Mouse (Mus musculus) intestine, embryonic 15.5 days (tissue): ENCODE measurements around the gene Nav1. TPM values are rescaled to one million over a fixed set of nuclear protein-coding genes. Genes with fewer than 3 reads are reported as not detected.

Source experiments
- ATAC-seq: fragments of 200-750 bp; cut with Nextera tagmentation; 2 replicates; pipeline ENCODE4 v1.8.0; 2017; ENCODE audit warnings: moderate TSS enrichment, moderate library complexity
- H3K27ac ChIP-seq: fragments of 300-500 bp; sonication (generic); 2 replicates; pipeline ENCODE4 v1.5.1; 2015; ENCODE audit warnings: mild to moderate bottlenecking, inconsistent platforms
- H3K27me3 ChIP-seq: fragments of 300-500 bp; sonication (generic); replicated peaks from 2 replicates; pipeline ENCODE4 v1.6.1; 2015; ENCODE audit warnings: inconsistent platforms
- H3K36me3 ChIP-seq: fragments of 300-500 bp; sonication (generic); 2 replicates; pipeline ENCODE4 v1.6.1; 2015; ENCODE audit warnings: inconsistent platforms
- H3K4me1 ChIP-seq: fragments of 300-500 bp; sonication (generic); replicated peaks from 2 replicates; pipeline ENCODE4 v1.6.1; 2015; ENCODE audit warnings: inconsistent platforms
- H3K4me2 ChIP-seq: fragments of 300-500 bp; sonication (generic); replicated peaks from 2 replicates; pipeline ENCODE4 v1.6.1; 2015; ENCODE audit warnings: mild to moderate bottlenecking, inconsistent platforms
- H3K4me3 ChIP-seq: fragments of 300-500 bp; sonication (generic); replicated peaks from 2 replicates; pipeline ENCODE4 v1.5.1; 2015; ENCODE audit warnings: inconsistent platforms
- H3K9ac ChIP-seq: fragments of 300-500 bp; sonication (generic); 2 replicates; pipeline ENCODE4 v1.6.1; 2015; ENCODE audit warnings: inconsistent platforms
- H3K9me3 ChIP-seq: fragments of 300-500 bp; sonication (generic); 2 replicates; pipeline ENCODE4 v1.6.1; 2016; ENCODE audit warnings: inconsistent platforms
- WGBS: fragments of 180-500 bp; shearing (Covaris S2); methylation state at CpG from one replicate; pipeline ENCODE4 v1.1.7; 2015; 5-methylcytosine and 5-hydroxymethylcytosine counted together
- polyA plus RNA-seq: library from polyadenylated mRNA; unstranded; fragments of >200 nt; fragmentation: Nextera tagmentation; extraction: Ambion mirVana; gene quantifications from 2 replicates; pipeline ENCODE4 v1.2.1, GENCODE M21; 2015

Gene Nav1
- polyA plus RNA-seq, 1 experiment from 2014 or later = 11.5 TPM

- H3K9ac ChIP-seq = no peak overlapping the region
- H3K27me3 ChIP-seq = no peaks in the 10 kb centered on the region
- no peaks in the 10 kb centered on the region for H3K4me1 ChIP-seq
- H3K27ac ChIP-seq = no peak overlapping the region
- 77% methylated on average over 3 of the region's 3 CpGs for WGBS
- no peaks in the 10 kb centered on the region for H3K9me3 ChIP-seq
- no peak overlapping the region for H3K4me3 ChIP-seq
- no peak for ATAC-seq
- H3K4me2 ChIP-seq = no peak overlapping the region
- H3K36me3 ChIP-seq = no peaks in the 10 kb centered on the region
Measured at GRCm38 (mm10) chr1:135480815-135481214, 126.3 kb downstream of the Nav1 start.

DNA sequence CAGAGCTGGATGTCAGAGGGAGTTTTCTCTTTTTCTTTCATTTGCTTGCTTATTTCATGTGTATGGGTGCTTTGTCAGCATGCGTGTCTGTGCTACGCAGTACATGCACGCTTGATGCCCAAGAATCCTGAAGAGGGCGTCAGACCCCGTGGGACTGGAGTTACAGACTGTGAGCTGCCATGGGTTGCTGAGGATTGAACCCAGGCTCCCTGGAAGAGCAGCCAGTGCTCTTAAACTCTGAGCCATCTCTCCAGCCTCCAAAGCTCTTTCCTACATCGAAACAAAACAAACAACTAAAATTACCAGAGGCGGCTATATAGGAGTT lies 131.6 kb downstream of the Nav1 start:
- Histone ChIP-seq H3K27me3 (no peaks in the 10 kb centered on the region), H3K4me1 (no peaks in the 10 kb centered on the region), H3K9ac (no peak overlapping the region), H3K4me2 (no peak overlapping the region), H3K36me3 (0 out of 2 replicates have a peak, but pooled peaks cover 2% of the 10 kb centered on the region), H3K4me3 (no peak overlapping the region), H3K27ac (no peak overlapping the region), H3K9me3 (no peaks in the 10 kb centered on the region)
- 85% methylated on average over 7 of the region's 7 CpGs for WGBS
- no peak for ATAC-seq

DNA sequence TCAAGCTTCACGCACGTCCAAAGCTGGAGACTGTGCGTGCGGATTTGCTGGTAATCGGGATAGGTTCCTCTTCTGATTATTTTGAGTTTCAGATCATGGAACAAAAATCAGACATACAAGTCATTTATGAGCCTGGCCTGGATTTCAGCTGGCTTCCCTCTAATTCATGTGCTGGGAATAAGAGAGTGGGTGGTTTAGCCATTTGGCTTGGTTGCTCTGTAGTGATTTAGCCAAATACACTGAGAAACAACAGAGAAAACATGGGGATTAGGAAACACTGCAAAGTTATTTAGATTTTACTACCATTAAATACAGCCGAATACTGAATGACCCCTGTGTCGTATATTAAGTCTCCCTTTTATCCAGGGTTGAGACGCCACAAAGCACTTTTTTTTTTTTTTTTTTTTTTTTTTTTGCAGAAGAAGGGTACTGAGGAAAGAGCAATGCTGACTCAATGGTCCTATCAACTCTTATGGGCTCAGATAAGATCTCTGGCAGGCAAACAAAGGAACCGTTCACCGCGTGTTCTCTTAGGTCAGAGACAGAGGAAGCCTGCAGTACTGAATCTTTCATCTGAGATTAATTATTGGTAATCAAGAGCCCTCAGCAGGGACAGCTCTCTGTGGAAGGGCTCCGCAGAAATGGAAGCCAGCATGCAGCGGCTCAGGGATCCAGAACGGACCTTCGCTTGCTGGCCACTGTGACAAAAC lies 132.1 kb downstream of the Nav1 start:
- no peak for ATAC-seq
- 0 out of 2 replicates have a peak, but pooled peaks cover 2% of the 10 kb centered on the region for H3K36me3 ChIP-seq
- no peaks in the 10 kb centered on the region for H3K4me1 ChIP-seq
- no peaks in the 10 kb centered on the region for H3K9me3 ChIP-seq
- no peak overlapping the region for H3K9ac ChIP-seq
- WGBS = 67% methylated on average over 15 of the region's 15 CpGs
- H3K27ac ChIP-seq = no peak overlapping the region
- H3K4me2 ChIP-seq = no peak overlapping the region
- H3K4me3 ChIP-seq = no peak overlapping the region
- no peaks in the 10 kb centered on the region for H3K27me3 ChIP-seq

GRCm38 (mm10) chr1:135472536-135472935 lies 134.6 kb downstream of the Nav1 start:
- no peak for ATAC-seq
- Histone ChIP-seq H3K9ac (no peak overlapping the region), H3K4me3 (no peak overlapping the region), H3K36me3 (peaks cover 14% of the 10 kb centered on the region), H3K4me1 (no peaks in the 10 kb centered on the region), H3K27ac (no peak overlapping the region), H3K9me3 (no peaks in the 10 kb centered on the region), H3K4me2 (no peak overlapping the region), H3K27me3 (no peaks in the 10 kb centered on the region)
- WGBS = 49% methylated on average over 5 of the region's 5 CpGs

- Histone ChIP-seq H3K27me3 (no peaks in the 10 kb centered on the region), H3K36me3 (peaks cover 22% of the 10 kb centered on the region), H3K4me3 (no peak overlapping the region), H3K9me3 (no peaks in the 10 kb centered on the region), H3K9ac (no peak overlapping the region), H3K4me1 (no peaks in the 10 kb centered on the region), H3K4me2 (no peak overlapping the region), H3K27ac (no peak overlapping the region)
- ATAC-seq = no peak
- WGBS = 82% methylated on average over 5 of the region's 5 CpGs
Measured at GRCm38 (mm10) chr1:135471742-135472141, 135.4 kb downstream of the Nav1 start.

DNA sequence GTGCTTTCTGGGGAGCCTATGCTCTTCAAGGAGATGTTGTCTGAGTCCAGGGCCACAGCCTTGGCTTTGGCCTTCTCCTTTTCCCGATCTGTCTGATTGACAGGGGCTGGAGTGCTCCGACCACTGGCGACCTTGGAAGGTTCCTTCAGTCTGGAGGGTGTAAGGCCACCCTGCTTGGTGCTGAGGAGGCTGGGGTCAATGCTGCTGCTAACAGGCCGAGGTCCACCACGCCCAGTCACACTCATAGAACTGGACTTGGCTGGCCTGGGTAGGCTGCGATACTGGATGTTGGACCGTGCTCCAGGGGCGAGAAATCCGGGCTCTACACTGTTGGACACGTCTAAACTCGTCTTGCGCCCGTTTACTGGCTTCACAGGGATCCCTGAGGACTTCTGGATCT lies 136.5 kb downstream of the Nav1 start:
- Histone ChIP-seq H3K27ac (no peak overlapping the region), H3K27me3 (no peaks in the 10 kb centered on the region), H3K4me2 (no peak overlapping the region), H3K9ac (no peak overlapping the region), H3K4me1 (no peaks in the 10 kb centered on the region), H3K4me3 (no peak overlapping the region), H3K36me3 (peaks cover 22% of the 10 kb centered on the region), H3K9me3 (no peaks in the 10 kb centered on the region)
- no peak for ATAC-seq
- 93% methylated on average over 13 of the region's 13 CpGs for WGBS

DNA sequence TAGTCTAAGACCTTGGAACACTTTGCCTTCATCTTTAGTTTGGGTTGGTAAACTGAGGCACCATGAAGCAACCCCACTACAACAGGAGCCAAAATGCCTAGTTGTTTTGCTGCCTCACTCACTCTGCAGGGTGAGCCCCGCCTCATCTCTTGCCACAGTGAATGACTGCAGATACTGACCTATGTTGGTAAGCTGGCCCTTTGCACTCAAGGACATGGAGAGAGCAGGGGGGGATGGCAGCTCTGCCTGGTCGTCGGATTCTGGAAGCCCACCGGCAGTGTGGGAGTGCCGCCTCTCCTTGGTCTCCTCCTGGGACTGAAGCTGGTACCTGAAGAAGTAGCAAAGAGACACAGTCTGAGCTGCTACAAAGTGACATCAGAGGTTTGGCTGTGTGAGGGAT lies 139.6 kb downstream of the Nav1 start:
- Histone ChIP-seq H3K4me2 (no peak overlapping the region), H3K27me3 (no peaks in the 10 kb centered on the region), H3K36me3 (peaks cover 24% of the 10 kb centered on the region), H3K4me1 (peaks cover 3% of the 10 kb centered on the region; the same call in 1 of the 2 replicates), H3K4me3 (no peak overlapping the region), H3K9me3 (no peaks in the 10 kb centered on the region), H3K27ac (no peak overlapping the region), H3K9ac (no peak overlapping the region)
- 92% methylated on average over 5 of the region's 5 CpGs for WGBS
- ATAC-seq = no peak

DNA sequence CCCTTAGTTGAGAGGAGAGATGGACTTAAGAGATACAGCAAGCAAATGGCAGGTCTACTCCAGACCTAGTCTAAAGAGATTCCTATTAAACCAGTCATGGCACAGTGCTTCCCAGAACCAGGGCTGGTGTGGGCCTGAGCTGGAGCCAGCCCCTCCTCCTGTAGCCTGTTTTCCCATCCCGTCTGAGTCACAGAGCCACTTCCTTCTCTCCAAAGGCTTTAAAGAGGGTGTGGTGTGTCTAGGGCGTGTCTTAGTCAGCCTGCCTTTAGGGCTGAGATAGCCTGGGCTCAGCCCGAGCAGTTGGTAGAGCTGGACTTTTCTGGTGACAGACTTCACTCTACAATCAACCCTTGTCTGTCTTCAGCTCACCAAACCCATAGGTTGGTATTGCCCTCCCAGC lies 140.2 kb downstream of the Nav1 start:
- peak; percentile 65 for ATAC-seq
- H3K9ac ChIP-seq = no peak overlapping the region
- H3K4me2 ChIP-seq = no peak overlapping the region
- WGBS = 48% methylated on average over 3 of the region's 3 CpGs
- peaks cover 8% of the 10 kb centered on the region; the same call in 1 of the 2 replicates for H3K4me1 ChIP-seq
- peaks cover 24% of the 10 kb centered on the region for H3K36me3 ChIP-seq
- H3K27me3 ChIP-seq = no peaks in the 10 kb centered on the region
- no peak overlapping the region for H3K4me3 ChIP-seq
- H3K9me3 ChIP-seq = no peaks in the 10 kb centered on the region
- no peak overlapping the region for H3K27ac ChIP-seq

DNA sequence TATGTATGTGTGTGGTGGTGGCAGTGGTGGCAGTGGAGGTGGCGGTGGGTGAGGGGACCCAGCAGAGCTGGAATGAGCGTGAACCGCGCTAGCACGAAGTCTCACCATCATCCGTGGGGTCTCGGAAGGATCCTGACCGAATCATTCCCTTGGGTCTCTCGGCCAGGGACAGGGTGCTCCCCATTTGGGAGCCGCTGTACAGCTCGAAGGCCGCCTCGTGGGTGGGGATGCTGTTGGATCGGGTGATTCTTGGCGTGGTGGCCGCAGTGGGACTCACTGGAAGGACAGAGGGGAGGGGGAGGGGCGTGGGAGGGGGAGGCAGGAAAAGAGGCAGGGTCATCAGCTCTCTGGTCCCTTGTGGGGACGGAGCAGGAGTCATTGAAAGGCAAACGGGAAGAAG lies 141.4 kb downstream of the Nav1 start:
- H3K27ac ChIP-seq = no peak overlapping the region
- no peak overlapping the region for H3K9ac ChIP-seq
- 88% methylated on average over 17 of the region's 19 CpGs for whole genome bisulfite sequencing
- H3K9me3 ChIP-seq = no peaks in the 10 kb centered on the region
- no peak overlapping the region for H3K4me3 ChIP-seq
- no peak overlapping the region for H3K4me2 ChIP-seq
- H3K4me1 ChIP-seq = peaks cover 9% of the 10 kb centered on the region; the same call in 1 of the 2 replicates
- H3K36me3 ChIP-seq = peaks cover 24% of the 10 kb centered on the region
- no peak for ATAC-seq
- H3K27me3 ChIP-seq = no peaks in the 10 kb centered on the region

DNA sequence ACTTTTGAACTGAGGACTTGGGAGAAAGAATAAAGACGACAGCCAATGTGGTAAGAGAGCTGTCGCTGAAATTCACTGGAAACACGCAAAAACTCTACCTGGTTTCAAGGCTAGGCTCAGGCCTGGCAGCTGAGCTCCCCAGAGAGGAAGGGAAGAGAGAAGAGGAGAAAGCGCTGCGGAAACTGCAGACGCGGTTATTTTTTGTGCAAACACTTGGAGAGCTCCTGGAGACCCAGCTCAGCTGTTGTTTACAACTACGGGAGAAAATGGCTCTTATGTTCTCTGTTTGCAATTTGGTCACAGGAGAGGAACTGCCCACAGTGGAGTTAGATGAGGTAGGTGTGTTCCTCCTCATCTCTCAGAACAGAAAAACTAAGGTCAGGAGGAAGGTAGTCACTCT lies 144.4 kb downstream of the Nav1 start:
- ATAC-seq = no peak

DNA sequence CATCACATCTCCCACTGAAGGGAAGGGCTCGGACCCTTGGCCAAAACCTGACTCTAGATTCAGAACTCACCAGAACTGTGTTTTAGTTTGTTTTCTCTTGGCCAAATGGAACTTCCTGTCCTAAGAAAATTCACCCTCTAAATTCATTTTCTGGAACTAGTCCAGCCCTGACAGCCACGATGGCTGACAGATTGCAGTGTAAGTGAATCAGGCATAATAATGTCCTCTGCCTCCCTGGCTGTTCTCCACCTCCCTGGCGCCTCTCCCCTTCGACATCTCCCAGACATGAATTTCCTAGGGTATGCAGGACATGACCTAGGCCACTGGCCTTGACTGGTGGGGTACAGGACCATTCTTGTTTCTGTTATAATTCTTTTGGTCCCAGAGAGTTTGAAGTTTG lies 144.8 kb downstream of the Nav1 start:
- 50% methylated on average over 4 of the region's 4 CpGs for WGBS

More for the DNA sequence above, 144.4 kb downstream of the Nav1 start:
- Histone ChIP-seq H3K4me1 (peaks cover 9% of the 10 kb centered on the region; the same call in 1 of the 2 replicates), H3K4me3 (no peak overlapping the region), H3K4me2 (no peak overlapping the region), H3K36me3 (peaks cover 24% of the 10 kb centered on the region), H3K27ac (peak overlapping the region; percentile 22), H3K27me3 (no peaks in the 10 kb centered on the region), H3K9ac (no peak overlapping the region), H3K9me3 (no peaks in the 10 kb centered on the region)
- WGBS = 44% methylated on average over 8 of the region's 8 CpGs

GRCm38 (mm10) chr1:135461097-135461730 lies 145.9 kb downstream of the Nav1 start:
- Histone ChIP-seq H3K9ac (no peak overlapping the region), H3K27ac (0 out of 2 replicates have a peak overlapping the region, but pooled peaks have one; percentile 22), H3K9me3 (no peaks in the 10 kb centered on the region), H3K4me3 (no peak overlapping the region), H3K27me3 (no peaks in the 10 kb centered on the region), H3K4me1 (peaks cover 9% of the 10 kb centered on the region; the same call in 1 of the 2 replicates), H3K36me3 (peaks cover 14% of the 10 kb centered on the region), H3K4me2 (no peak overlapping the region)
- peak; percentile 49; the same call in 1 of the 2 replicates for ATAC-seq
- 82% methylated on average over 3 of the region's 3 CpGs for WGBS

More for the DNA sequence above, 144.8 kb downstream of the Nav1 start:
- no peak overlapping the region for H3K4me2 ChIP-seq
- no peak for ATAC-seq
- H3K4me3 ChIP-seq = no peak overlapping the region
- H3K36me3 ChIP-seq = peaks cover 20% of the 10 kb centered on the region
- H3K27me3 ChIP-seq = no peaks in the 10 kb centered on the region
- peaks cover 9% of the 10 kb centered on the region; the same call in 1 of the 2 replicates for H3K4me1 ChIP-seq
- no peaks in the 10 kb centered on the region for H3K9me3 ChIP-seq
- H3K9ac ChIP-seq = no peak overlapping the region
- H3K27ac ChIP-seq = peak overlapping the region; percentile 22

DNA sequence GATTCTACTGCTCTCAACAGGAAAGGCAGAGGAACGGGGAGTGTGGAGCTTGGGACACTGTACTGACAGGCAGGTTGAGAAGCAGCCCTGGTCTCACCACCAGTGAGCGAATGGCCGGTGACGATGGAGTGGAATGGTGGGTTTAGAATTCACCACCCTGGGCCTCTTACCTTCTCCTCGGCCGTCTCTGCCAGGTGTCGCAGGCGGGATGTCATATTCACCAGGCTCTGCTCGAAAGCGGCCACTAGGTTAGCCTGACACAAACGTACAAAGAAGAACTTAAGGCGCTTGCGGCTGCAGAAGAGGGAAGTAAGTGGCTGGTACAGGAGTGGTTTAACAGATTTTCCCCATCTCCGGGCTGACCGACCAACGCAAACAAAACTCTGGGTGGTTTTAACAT lies 146.6 kb downstream of the Nav1 start:
- Histone ChIP-seq H3K4me1 (peaks cover 9% of the 10 kb centered on the region; the same call in 1 of the 2 replicates), H3K9ac (no peak overlapping the region)
- WGBS = 89% methylated on average over 16 of the region's 16 CpGs

More for the DNA sequence above, 146.6 kb downstream of the Nav1 start:
- Histone ChIP-seq H3K27me3 (no peaks in the 10 kb centered on the region), H3K36me3 (peaks cover 14% of the 10 kb centered on the region), H3K27ac (no peak overlapping the region), H3K4me3 (no peak overlapping the region), H3K9me3 (no peaks in the 10 kb centered on the region), H3K4me2 (no peak overlapping the region)
- ATAC-seq = no peak
